Mouse (Mus musculus) layer of hippocampus, adult 8-10 months (tissue): ENCODE data around the gene 5031439G07Rik. TPM values are rescaled to one million over a fixed set of nuclear protein-coding genes. Genes with fewer than 3 reads are reported as not detected.
A peak's percentile ranks its signal among the peaks of the same experiment; 100 is the strongest.
"Not testable (repeated sequence)": the region's sequence is repeated elsewhere in the genome, so short reads cannot be mapped to it uniquely, and the experiment has no call there.

Experiments used
- DNase-seq, 2 experiments: peaks; one replicate each; pipeline ENCODE4 v3.0.0; 2022; ENCODE audit warnings: low spot score in 2 of 2
- total RNA-seq, 4 experiments: library from RNA; stranded (reverse); gene quantifications; 2 replicates each; pipeline ENCODE4 v1.2.4; 2022

5031439G07Rik gene
- total RNA-seq = 10 to 100 TPM; 89.6 to 93.1 (median 92.6) TPM

DNA sequence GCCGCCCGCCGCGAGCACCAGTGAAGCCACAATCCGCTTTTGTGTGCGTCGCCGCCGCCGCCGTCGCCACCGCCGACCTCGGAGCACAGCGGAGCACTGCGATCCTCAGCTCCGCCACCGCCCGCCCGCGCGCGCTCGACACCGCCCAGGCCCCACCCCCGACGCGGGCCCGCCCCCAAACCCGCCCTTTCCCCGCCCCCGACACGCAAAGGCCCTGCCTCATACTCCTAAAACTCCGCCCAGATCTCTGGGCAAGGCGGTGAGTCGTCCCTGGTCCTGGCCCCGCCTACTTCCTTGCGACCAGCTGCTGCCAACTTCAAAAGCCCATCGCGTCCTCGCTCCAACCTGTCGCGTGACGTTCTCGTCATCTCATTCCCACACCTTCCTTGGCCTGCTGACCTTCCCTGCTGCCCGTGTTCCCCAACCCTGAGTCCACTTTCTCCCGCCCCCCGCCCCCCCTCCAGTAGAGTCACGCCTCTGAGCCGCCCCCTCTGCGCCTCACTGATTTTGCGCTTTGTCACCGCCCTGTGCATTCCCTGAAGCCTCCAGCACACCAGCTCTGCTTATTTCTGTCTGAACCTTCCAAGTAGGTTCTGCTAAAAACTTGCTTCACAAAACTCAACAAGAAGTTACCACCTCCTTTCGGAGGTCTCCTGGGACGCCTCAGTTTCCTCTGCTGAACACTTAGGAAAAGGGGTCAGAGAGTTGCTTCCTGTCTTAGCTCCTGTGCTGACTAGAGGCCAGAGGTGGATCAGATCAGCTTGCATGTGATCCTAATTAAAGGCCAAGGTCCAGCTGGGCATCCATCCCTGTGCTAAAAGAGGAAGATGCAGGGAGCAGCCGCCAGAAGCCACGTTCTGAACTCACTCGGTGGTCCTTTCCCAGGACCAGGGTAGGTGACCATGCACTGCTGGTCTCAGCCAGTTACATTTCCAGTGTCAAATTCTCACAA is at the start of gene 5031439G07Rik:
5031439G07Rik (minus strand) TSS at position 678 of the 952 bp plus-strand sequence.
- DNase-seq = peak; percentile 82 to 88

DNA sequence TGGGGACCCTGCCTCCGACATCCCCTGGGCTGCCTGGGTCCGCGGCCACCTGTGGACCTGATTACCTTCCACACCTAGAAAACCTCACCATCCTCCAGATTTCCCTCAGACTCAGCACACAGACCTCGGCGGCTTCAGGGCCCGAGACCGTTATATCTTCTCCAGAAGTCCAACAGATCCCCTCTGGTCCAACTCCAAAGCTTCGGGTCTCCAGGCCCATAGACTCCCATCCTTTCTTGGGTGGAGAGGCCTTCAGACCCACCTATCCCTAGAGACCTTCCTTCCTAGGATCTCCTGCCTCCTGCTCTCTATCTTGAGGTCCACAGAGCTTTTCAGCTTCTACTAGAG is 49.0 kb upstream of the 5031439G07Rik start:
- no peak for DNase-seq

- peak; percentile 95 to 97 for DNase-seq
These were observed 48.4 kb upstream of the 5031439G07Rik start for GRCm38 (mm10) chr15:85036566-85037342.

DNA sequence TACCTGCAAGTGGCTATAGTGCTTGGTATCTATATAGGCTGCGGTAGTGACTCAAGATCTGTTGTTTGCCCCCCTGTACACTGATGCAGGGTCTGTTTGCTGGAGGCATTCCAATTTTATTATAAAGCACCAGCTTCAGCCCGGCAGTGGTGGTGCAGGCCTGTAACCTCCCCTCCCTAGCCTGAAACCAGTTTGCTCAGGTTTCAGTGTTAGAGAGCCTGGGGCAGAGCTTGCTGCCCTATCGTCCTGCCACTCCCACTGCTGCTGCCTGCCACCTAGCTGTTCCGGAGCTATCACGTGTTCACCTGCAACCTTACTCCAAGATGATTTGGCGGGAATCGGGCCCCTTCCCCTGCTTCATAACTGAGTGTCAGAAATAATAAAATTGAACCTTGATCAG is 45.6 kb upstream of the 5031439G07Rik start:
- not testable (repeated sequence) for DNase-seq

- DNase-seq = no peak
These were observed 43.5 kb upstream of the 5031439G07Rik start for GRCm38 (mm10) chr15:85031866-85032265.

- not testable (repeated sequence) for DNase-seq
These were observed 42.3 kb upstream of the 5031439G07Rik start for GRCm38 (mm10) chr15:85030643-85031042.

DNA sequence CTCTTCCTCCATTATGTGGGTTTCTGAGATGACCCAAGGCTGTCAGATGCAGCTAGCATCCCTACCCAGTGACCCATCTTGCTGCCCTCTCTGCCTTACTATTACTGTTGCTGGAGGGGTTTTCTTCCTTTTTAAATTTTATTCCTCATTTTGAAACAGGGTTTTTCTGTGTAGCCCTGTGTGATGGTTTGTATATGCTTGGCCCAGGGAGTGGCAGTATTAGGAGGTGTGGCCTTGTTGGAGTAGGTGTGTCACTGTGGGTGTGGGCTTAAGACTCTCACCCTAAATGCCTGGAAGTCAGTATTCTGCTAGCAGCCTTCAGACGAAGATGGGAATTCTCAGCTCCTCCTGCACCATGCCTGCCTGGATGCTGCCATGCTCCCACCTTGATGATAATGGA is 40.3 kb upstream of the 5031439G07Rik start, which contains the start of gene Fam118a:
Fam118a (plus strand) TSS at position 301 of the 400 bp plus-strand sequence.
- not testable (repeated sequence) for DNase-seq

DNA sequence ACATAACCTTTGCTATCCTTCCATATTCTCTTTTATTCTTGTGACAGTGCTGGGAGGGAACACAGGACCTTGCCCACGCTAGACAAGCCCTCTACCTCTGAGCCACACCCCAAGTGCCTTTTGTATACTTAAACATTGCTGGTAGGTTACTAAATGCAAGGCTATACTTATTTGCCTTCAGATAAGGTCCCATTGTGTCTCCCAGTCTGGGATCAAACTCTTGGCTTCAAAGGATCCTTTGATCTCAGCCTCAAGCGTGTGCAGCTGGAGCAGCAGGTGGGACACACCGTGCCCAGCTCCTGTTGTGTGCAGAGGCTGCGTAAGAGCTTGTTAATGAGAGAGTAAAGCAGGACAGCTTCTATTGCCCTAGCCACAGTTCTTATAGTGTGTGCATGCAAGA is 39.4 kb upstream of the 5031439G07Rik start:
- DNase-seq = no peak

DNA sequence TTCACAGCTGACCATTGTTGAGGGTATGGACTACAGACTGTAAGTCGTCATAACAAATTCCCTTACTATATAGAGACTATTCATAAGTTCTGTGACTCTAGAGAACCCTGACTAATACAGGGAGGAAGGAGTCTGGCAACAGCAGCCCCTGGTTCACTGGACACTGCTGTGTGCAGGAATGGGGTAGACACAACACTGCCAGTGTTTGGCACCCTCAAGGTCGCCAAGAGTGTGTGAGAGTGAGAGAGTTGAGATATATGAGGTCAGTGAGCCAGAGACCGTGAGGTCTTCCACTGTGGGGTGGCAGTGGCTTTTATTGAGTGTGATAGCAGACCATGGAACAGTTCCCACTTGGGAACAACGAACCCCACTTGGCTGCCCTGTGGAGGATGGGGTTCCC is 37.8 kb upstream of the 5031439G07Rik start:
- no peak for DNase-seq

GRCm38 (mm10) chr15:85022211-85022610 is 33.9 kb upstream of the 5031439G07Rik start:
- DNase-seq = no peak

- DNase-seq = no peak
These were observed 28.8 kb upstream of the 5031439G07Rik start, which contains the start of gene Upk3a for GRCm38 (mm10) chr15:85016951-85017664. Upk3a (plus strand) TSS chr15:85017141.

- DNase-seq = peak; percentile 53 to 56
These were observed 27.4 kb upstream of the 5031439G07Rik start for GRCm38 (mm10) chr15:85015771-85016170.

GRCm38 (mm10) chr15:85012662-85013054 is 24.3 kb upstream of the 5031439G07Rik start:
- no peak for DNase-seq

- no peak for DNase-seq
These were observed 23.7 kb upstream of the 5031439G07Rik start for GRCm38 (mm10) chr15:85011895-85012661.

- no peak for DNase-seq
These were observed 21.3 kb upstream of the 5031439G07Rik start for GRCm38 (mm10) chr15:85009666-85010065.

DNA sequence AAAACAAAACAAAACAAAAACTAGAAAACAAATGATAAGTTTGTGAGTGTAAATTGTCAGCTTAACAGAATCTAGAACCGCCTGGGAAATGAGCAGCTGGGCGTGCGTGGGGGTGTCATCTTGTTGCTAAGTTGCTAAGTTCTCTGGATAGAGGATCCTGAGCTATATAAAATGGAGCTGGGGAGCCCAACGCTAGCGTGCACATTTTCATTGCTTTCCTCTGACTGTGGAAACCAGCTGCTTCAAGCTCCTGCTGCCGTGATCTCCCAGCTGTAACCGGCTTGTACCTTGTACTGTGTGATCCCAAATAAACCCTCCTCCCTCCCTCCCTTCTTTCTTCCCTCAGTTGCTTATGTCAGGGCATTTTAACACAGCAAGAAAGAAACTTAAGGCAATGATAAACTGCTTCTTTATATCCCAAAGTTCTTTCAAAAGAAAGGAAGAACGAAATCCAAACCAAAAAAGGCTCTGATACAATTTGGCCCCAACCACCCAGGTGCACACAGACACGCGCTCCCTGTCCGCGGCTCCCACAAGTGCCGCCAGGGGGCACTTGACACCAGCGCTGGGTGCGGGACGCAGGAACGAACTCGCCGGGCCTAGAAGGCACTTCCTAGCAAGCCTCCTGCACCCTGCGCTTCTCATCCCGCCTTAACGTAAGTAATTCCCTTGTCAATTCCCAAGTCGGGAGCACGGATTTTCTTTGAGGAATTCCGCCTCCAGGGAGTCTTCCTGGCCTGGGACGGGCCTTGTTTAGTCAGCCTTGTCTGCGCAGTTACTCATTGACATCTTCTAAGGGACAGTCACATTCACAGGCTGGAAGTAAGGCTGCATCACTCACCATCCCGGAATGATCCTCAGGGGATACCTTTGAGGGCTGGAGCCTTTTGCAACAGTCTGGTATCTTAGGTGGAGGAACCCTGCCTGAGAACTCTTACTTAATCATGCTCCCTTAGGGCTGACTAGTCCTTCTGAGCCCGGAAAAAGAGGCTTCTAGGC is 12.9 kb upstream of the 5031439G07Rik start:
- DNase-seq = peak; percentile 59 to 81

- DNase-seq = no peak
These were observed 11.6 kb upstream of the 5031439G07Rik start for GRCm38 (mm10) chr15:84999911-85000310.

- DNase-seq = peak in 1 of 2 experiments; percentile 53
These were observed 9.6 kb upstream of the 5031439G07Rik start for GRCm38 (mm10) chr15:84997768-84998454.

GRCm38 (mm10) chr15:84995967-84996366 is 7.6 kb upstream of the 5031439G07Rik start:
- no peak for DNase-seq
